Mouse (Mus musculus) ES-Bruce4 (cell line): ENCODE measurements at regions not wholly inside any gene's neighbourhood (a gene's known extent, or its start where the extent isn't known, plus 50 kb on each side); places are given as distances from the start of the nearest gene placed in this dataset.

Experiments used
- H3K27ac ChIP-seq: 2 replicates; pipeline ENCODE4 v1.5.1; 2012; ENCODE audit warnings: low read length, inconsistent platforms; ENCODE audit not compliant: insufficient read depth
- H3K27me3 ChIP-seq: 2 replicates; pipeline ENCODE4 v1.6.1; 2012; ENCODE audit warnings: mild to moderate bottlenecking, low read length, inconsistent platforms; ENCODE audit not compliant: control insufficient read depth, poor library complexity, insufficient read depth, severe bottlenecking
- H3K36me3 ChIP-seq: 2 replicates; pipeline ENCODE4 v1.6.1; 2012; ENCODE audit warnings: inconsistent platforms, mild to moderate bottlenecking, low read length, moderate library complexity; ENCODE audit not compliant: control insufficient read depth, poor library complexity, insufficient read depth, severe bottlenecking
- H3K4me1 ChIP-seq: one replicate; pipeline ENCODE4 v1.8.1; 2011; ENCODE audit warnings: low read length; ENCODE audit not compliant: control insufficient read depth, insufficient read depth
- H3K4me3 ChIP-seq: 2 replicates; pipeline ENCODE4 v1.5.1; 2011; ENCODE audit warnings: low read depth, mild to moderate bottlenecking, low read length
- H3K9ac ChIP-seq: 2 replicates; pipeline ENCODE4 v1.6.1; 2012; ENCODE audit warnings: low read depth, mild to moderate bottlenecking, inconsistent platforms; ENCODE audit not compliant: poor library complexity, severe bottlenecking
- H3K9me3 ChIP-seq: replicated peaks from 2 replicates; pipeline ENCODE4 v1.6.1; 2012; ENCODE audit warnings: mild to moderate bottlenecking, low read length, inconsistent platforms; ENCODE audit not compliant: control insufficient read depth, poor library complexity, insufficient read depth, severe bottlenecking
- CTCF ChIP-seq: IDR thresholded peaks from one replicate; pipeline ENCODE4 v1.8.1; 2011; ENCODE audit warnings: low read depth, low read length
- EP300 ChIP-seq: IDR thresholded peaks from 2 replicates; pipeline ENCODE4 v1.6.1; 2011; ENCODE audit warnings: low read depth, low read length; ENCODE audit not compliant: insufficient read depth
- POLR2A ChIP-seq: IDR thresholded peaks from one replicate; pipeline ENCODE4 v1.8.1; 2011; ENCODE audit warnings: low read length; ENCODE audit not compliant: insufficient read depth

DNA sequence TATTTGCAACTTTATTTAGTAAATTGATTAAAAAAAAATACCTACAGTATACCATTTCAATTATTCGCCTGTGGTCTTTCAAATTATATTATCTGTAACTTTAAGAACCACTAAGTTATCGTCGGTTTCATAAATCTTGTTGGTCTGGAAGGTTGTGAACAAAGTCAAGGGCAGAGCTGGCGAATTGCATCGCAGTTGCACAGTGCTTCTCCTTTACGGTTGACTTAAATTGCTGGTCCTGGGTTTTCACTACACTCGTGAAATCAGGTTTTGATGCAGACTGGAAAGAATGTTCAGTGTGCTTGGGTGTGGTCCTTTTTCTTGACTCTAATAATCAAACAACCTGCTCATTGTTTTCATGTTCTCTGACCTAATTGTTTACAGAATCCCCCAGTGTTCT is 198.6 kb upstream of the Vegfc start:
- Histone ChIP-seq H3K27me3 (no peaks in the 10 kb centered on the region), H3K9ac (no peak overlapping the region), H3K4me1 (no peaks in the 10 kb centered on the region), H3K9me3 (no peaks in the 10 kb centered on the region), H3K4me3 (no peak overlapping the region), H3K36me3 (no peaks in the 10 kb centered on the region), H3K27ac (no peak overlapping the region)
- TF ChIP-seq CTCF (no peak), POLR2A (no peak), EP300 (no peak)

DNA sequence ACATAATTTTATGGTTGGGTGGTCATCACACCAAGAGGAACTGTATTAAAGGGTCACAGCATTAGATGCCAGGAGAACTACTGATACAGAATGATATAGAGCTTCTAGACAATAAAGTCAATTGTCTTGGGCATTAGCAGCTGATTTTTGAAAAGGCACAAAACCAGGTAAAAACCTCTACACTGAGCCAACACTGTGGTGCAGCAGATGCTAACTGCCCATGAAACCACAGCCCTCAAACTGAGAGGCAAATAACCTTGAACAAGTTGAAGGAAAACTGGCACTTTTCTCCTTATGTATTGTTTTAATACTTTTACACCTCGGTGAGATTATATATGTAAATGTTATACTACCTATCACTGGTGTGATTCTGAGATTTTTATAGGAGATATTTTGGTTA is 195.9 kb upstream of the Vegfc start:
- no peak overlapping the region for H3K4me3 ChIP-seq

DNA sequence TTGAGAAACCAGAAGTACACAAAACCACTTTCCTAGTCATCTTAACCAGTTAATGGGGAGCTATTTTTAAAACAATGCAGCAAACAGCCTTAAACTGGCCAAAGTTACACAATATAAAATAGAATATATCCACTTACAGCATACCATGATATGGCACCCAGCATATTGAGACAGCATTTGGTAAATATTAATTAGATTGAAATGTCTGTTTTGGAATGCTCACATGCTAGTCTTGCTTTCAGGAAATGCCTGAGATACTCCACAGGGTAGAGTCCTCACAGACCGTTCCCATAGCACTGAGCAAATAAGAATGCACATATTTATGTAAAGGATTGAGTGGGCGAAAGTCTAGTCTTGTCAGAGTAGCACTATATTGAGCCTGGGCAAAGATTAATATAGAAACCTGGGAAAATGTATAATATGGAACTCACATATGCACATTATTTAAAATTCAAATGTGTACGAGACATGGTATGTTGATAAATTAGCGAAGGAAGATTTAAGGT is 185.1 kb upstream of the Vegfc start:
- H3K4me1 ChIP-seq, result no peaks in the 10 kb centered on the region
- H3K27ac ChIP-seq, result no peak overlapping the region
- H3K9me3 ChIP-seq, result no peaks in the 10 kb centered on the region
- H3K9ac ChIP-seq, result no peak overlapping the region
- H3K27me3 ChIP-seq, result no peaks in the 10 kb centered on the region
- H3K4me3 ChIP-seq, result no peak overlapping the region
- TF ChIP-seq CTCF (no peak), POLR2A (no peak), EP300 (no peak)
- no peaks in the 10 kb centered on the region for H3K36me3 ChIP-seq

More for the DNA sequence above, 195.9 kb upstream of the Vegfc start:
- H3K36me3 ChIP-seq, result no peaks in the 10 kb centered on the region
- no peak overlapping the region for H3K27ac ChIP-seq
- TF ChIP-seq POLR2A, result no peak
- no peak for TF ChIP-seq CTCF
- no peak for TF ChIP-seq EP300
- H3K4me1 ChIP-seq, result no peaks in the 10 kb centered on the region
- H3K27me3 ChIP-seq, result no peaks in the 10 kb centered on the region
- no peak overlapping the region for H3K9ac ChIP-seq
- H3K9me3 ChIP-seq, result no peaks in the 10 kb centered on the region

DNA sequence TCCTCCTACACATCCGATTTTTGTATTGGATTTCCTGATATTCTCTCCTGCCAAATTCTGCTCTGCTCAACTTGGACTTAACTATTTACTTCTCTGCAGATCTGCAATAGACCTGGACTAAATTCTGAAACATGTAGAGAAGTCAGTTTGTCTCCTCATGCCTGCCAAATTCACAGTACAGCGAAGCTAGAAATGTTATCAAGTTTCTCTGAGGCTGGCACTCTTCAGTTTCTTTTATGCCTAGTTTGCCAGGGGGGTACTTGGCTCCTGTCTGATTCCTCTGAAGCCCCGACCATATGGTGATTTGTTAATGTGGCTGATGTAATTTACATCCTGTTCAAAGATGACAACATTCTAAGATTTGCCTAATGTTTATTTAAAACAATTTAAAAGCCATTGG is 184.6 kb upstream of the Vegfc start:
- Histone ChIP-seq H3K4me1 (no peaks in the 10 kb centered on the region), H3K27ac (no peak overlapping the region), H3K36me3 (no peaks in the 10 kb centered on the region), H3K9ac (no peak overlapping the region), H3K9me3 (no peaks in the 10 kb centered on the region), H3K4me3 (no peak overlapping the region), H3K27me3 (no peaks in the 10 kb centered on the region)
- TF ChIP-seq CTCF (no peak), POLR2A (no peak)

DNA sequence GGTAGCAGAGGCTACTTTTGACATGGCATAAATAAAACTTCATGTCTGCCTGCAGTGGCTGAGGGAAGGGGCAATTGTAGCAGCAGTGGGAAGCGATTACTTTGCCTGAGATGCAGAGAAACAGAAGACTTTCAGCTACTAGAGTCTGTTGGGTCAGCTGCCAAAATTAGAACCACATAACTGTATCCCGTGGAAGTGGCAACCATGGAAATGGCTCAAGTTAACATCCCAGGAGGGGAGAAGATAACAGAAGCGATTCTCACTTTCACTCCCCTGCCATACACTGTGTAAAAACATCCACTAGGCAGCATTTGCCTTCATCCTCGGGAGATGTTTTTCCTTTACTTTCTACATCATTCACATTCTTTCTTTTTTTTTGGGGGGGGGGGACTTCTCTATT is 155.1 kb upstream of the Vegfc start:
- Histone ChIP-seq H3K4me1 (no peaks in the 10 kb centered on the region), H3K4me3 (no peak overlapping the region), H3K27ac (no peak overlapping the region), H3K27me3 (no peaks in the 10 kb centered on the region), H3K9me3 (peaks cover 4% of the 10 kb centered on the region; the same call in 1 of the 2 replicates), H3K9ac (no peak overlapping the region), H3K36me3 (no peaks in the 10 kb centered on the region)
- TF ChIP-seq CTCF (no peak), EP300 (no peak), POLR2A (no peak)

DNA sequence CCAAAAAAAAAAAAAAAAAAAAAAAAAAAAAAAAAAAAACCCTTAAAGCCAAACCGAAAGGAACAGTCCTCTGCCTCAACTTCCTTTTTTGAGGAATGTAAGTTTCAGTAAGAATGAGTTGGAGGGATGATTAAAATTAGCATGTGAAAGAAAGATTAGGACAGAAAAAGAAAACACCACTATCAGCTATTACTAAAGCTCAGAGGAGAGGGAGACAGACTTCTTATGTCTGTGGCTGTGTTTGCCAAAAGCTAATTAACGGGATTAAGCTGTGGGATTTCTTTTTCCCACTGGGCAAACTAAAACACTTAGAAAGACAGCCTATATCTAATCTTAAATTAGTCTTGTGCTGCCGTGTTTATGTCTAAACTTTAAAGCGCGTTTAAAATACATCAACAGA is 146.7 kb upstream of the Vegfc start:
- H3K9ac ChIP-seq, result no peak overlapping the region

More for the DNA sequence above, 146.7 kb upstream of the Vegfc start:
- no peak for TF ChIP-seq EP300
- TF ChIP-seq CTCF, result no peak
- no peak for TF ChIP-seq POLR2A
- Histone ChIP-seq H3K4me3 (no peak overlapping the region), H3K9me3 (no peaks in the 10 kb centered on the region), H3K27ac (no peak overlapping the region), H3K27me3 (no peaks in the 10 kb centered on the region), H3K4me1 (no peaks in the 10 kb centered on the region), H3K36me3 (no peaks in the 10 kb centered on the region)
